Mouse (Mus musculus): ENCODE results near the gene Grm4. TPM values are rescaled to one million over a fixed set of nuclear protein-coding genes. Genes with fewer than 3 reads are reported as not detected.

The Grm4 gene
- polyA plus RNA-seq, 1 experiment from 2014 or later = 0.68 TPM

GRCm38 (mm10) chr17:27433179-27433680 is 88.0 kb downstream of the Grm4 start:
- Histone ChIP-seq H3K36me3 (no peaks in the 10 kb centered on the region), H3K9ac (no peak overlapping the region), H3K27me3 (no peaks in the 10 kb centered on the region), H3K4me2 (replicated peaks) (no peak overlapping the region), H3K9me3 (0 out of 2 replicates have a peak, but pooled peaks cover 7% of the 10 kb centered on the region), H3K27ac (no peak overlapping the region), H3K4me1 (peaks cover 16% of the 10 kb centered on the region), H3K4me3 (no peak overlapping the region)
- no peak for ATAC-seq (ENCODE audit: insufficient number of reproducible peaks, insufficient read depth, low FRiP score, low TSS enrichment)
- 42% methylated on average over 3 of the region's 3 CpGs for WGBS

GRCm38 (mm10) chr17:27432145-27432650 is 89.0 kb downstream of the Grm4 start:
- no peak overlapping the region for H3K27ac ChIP-seq
- H3K4me2 ChIP-seq (replicated peaks) = no peak overlapping the region
- H3K9me3 ChIP-seq = peaks cover 12% of the 10 kb centered on the region; the same call in 1 of the 2 replicates
- H3K4me1 ChIP-seq = peaks cover 16% of the 10 kb centered on the region
- H3K4me3 ChIP-seq = no peak overlapping the region
- H3K36me3 ChIP-seq = no peaks in the 10 kb centered on the region
- no peak for ATAC-seq (ENCODE audit: insufficient number of reproducible peaks, insufficient read depth, low FRiP score, low TSS enrichment)
- H3K9ac ChIP-seq = no peak overlapping the region
- WGBS = 64% methylated on average over 9 of the region's 9 CpGs
- H3K27me3 ChIP-seq = no peaks in the 10 kb centered on the region

DNA sequence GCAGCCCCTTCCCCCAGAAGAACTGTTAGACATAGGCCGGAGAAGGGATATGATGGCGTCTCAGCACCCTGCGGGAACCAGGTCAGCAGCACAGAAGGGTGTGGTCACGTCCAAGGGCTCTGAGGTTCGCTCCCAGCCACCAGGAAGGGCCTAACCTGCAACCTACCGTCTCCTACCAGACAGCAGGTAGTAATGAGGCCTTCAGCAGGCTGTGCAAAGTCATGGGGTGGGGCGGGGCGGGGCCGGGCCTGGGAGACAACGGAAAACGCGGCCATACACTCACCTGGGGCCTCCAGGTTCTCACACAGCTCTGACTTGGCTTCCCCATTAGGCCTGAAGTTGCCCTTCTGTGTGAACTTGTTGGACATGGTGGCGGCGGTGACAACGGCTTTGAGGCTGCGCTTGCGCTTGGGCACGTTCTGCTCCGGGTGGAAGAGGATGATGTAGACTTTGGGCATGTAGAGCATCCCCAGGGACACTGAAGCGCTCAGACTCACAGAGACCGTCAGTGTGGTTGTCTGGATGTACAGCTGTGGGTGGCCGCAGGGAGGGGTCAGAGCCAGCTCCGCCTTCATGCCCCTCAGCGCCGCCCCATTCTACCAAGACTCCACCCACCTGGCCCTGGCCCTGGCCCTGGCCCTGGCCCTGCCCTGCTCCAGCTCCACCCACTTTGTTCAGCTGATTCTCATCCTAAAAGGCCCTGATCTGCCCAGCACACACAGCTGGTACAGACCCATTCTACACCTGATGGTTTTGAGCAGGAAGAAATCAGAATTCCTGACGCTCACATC is 90.0 kb downstream of the Grm4 start:
- WGBS = 88% methylated on average over 26 of the region's 26 CpGs
- Histone ChIP-seq H3K27ac (no peak overlapping the region), H3K9ac (no peak overlapping the region), H3K4me1 (peaks cover 15% of the 10 kb centered on the region), H3K4me2 (replicated peaks) (no peak overlapping the region), H3K9me3 (peaks cover 12% of the 10 kb centered on the region; the same call in 1 of the 2 replicates), H3K27me3 (no peaks in the 10 kb centered on the region), H3K4me3 (no peak overlapping the region), H3K36me3 (no peaks in the 10 kb centered on the region)
- ATAC-seq (ENCODE audit: insufficient number of reproducible peaks, insufficient read depth, low FRiP score, low TSS enrichment) = no peak

- no peak for ATAC-seq (ENCODE audit: insufficient number of reproducible peaks, insufficient read depth, low FRiP score, low TSS enrichment)
- peaks cover 12% of the 10 kb centered on the region; the same call in 1 of the 2 replicates for H3K9me3 ChIP-seq
- H3K9ac ChIP-seq = no peak overlapping the region
- H3K4me2 ChIP-seq (replicated peaks) = no peak overlapping the region
- H3K36me3 ChIP-seq = no peaks in the 10 kb centered on the region
- H3K27ac ChIP-seq = no peak overlapping the region
- H3K4me3 ChIP-seq = no peak overlapping the region
- H3K27me3 ChIP-seq = 0 out of 2 replicates have a peak, but pooled peaks cover 4% of the 10 kb centered on the region
- 58% methylated on average over 9 of the region's 9 CpGs for WGBS
- peaks cover 7% of the 10 kb centered on the region; the same call in 1 of the 2 replicates for H3K4me1 ChIP-seq
These were observed 91.4 kb downstream of the Grm4 start for GRCm38 (mm10) chr17:27429757-27430156.

GRCm38 (mm10) chr17:27425016-27425415 is 96.2 kb downstream of the Grm4 start:
- Histone ChIP-seq H3K9me3 (peaks cover 12% of the 10 kb centered on the region; the same call in 1 of the 2 replicates), H3K4me2 (replicated peaks) (no peak overlapping the region), H3K9ac (no peak overlapping the region), H3K27me3 (0 out of 2 replicates have a peak, but pooled peaks cover 4% of the 10 kb centered on the region), H3K27ac (no peak overlapping the region), H3K4me1 (peaks cover 19% of the 10 kb centered on the region), H3K4me3 (no peak overlapping the region), H3K36me3 (no peaks in the 10 kb centered on the region)
- ATAC-seq (ENCODE audit: insufficient number of reproducible peaks, insufficient read depth, low FRiP score, low TSS enrichment) = no peak
- 88% methylated on average over 2 of the region's 2 CpGs for WGBS

DNA sequence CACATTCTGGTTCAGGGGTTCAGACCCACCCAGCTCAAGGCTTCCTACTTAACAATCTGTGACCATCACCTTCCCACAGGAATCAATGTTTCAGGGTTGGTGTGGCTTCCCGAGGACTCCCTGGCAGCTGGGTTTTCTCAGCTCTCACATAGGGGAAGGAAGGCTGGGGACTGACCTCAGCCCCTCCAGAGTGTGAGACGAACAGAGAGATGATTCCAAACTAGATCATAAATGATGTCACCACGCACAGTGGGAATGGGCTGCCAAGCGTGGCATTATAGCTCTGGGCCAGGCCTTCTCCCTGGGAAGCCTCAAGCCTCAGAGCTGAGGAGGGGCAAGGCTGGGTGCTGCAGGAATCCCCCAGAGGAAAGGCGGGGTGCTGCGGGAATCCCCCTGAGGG is 96.8 kb downstream of the Grm4 start:
- ATAC-seq (ENCODE audit: insufficient number of reproducible peaks, insufficient read depth, low FRiP score, low TSS enrichment) = no peak
- Histone ChIP-seq H3K9ac (no peak overlapping the region), H3K27ac (no peak overlapping the region), H3K4me1 (peaks cover 19% of the 10 kb centered on the region), H3K4me2 (replicated peaks) (no peak overlapping the region), H3K36me3 (no peaks in the 10 kb centered on the region), H3K9me3 (peaks cover 12% of the 10 kb centered on the region; the same call in 1 of the 2 replicates), H3K27me3 (0 out of 2 replicates have a peak, but pooled peaks cover 4% of the 10 kb centered on the region), H3K4me3 (no peak overlapping the region)
- 76% methylated on average over 6 of the region's 6 CpGs for WGBS

DNA sequence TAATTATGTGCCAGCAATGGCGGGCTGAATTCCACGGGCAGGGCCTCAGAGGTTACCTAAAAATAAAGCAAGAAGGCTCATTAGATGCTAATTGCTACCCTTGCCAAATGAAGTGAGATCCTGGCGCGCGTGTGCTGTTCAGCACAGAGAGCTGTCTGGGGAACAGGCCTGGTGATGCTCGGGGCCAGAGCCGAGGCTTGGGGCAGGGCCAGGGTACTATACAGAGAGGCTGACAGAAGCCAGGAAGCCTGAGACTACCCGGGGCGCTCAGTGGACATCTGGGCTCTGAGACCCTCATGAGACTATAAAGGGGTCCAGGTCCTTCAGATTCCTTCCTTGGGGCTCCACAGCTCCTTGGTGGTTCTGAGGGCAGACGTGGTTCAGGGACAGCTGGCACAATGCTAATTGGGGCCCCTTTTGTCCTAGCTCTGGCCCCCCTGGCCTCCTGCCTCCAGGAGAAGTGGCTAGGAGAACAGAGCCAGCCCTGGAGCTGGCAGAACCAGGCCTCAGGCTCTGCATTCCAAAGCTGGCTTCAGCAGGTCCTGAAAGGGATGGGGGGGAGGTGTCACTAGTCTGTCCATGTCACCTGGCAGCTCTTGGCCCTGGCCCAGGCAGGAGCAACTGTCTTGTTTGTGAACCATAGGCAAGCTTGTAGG is 98.3 kb downstream of the Grm4 start:
- WGBS = 18% methylated on average over 10 of the region's 10 CpGs
- Histone ChIP-seq H3K9me3 (peaks cover 1% of the 10 kb centered on the region; the same call in 1 of the 2 replicates), H3K4me3 (no peak overlapping the region), H3K4me2 (replicated peaks) (no peak overlapping the region; the same call in 1 of the 2 replicates), H3K9ac (no peak overlapping the region), H3K27me3 (0 out of 2 replicates have a peak, but pooled peaks cover 4% of the 10 kb centered on the region), H3K27ac (peak overlapping the region; percentile 81), H3K36me3 (no peaks in the 10 kb centered on the region), H3K4me1 (peaks cover 19% of the 10 kb centered on the region)
- ATAC-seq (ENCODE audit: insufficient number of reproducible peaks, insufficient read depth, low FRiP score, low TSS enrichment) = peak; percentile 74

DNA sequence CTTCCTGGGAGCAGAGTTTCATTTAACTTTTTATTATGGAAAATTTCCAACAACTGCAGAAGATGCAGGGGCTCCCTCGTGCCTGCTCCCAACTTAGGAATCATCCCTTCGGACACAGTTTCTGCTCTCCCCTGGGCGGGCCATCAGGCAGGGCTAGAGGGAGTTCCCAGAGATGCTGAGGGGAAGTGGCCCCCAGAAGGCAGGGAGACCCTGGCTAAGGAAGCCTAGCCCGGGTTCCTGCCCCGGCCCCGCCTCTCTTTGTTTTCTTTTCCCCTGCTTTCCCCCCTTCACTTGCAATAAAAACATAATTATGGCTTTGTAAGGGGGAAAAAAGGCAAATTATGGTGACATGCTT is 98.9 kb downstream of the Grm4 start:
- Histone ChIP-seq H3K36me3 (no peaks in the 10 kb centered on the region), H3K27ac (peak overlapping the region; percentile 81), H3K4me3 (no peak overlapping the region), H3K9ac (0 out of 2 replicates have a peak overlapping the region, but pooled peaks have one; percentile 11), H3K4me1 (peaks cover 19% of the 10 kb centered on the region), H3K27me3 (0 out of 2 replicates have a peak, but pooled peaks cover 4% of the 10 kb centered on the region), H3K9me3 (no peaks in the 10 kb centered on the region; the same call in 1 of the 2 replicates), H3K4me2 (replicated peaks) (peak overlapping the region; percentile 33)
- ATAC-seq (ENCODE audit: insufficient number of reproducible peaks, insufficient read depth, low FRiP score, low TSS enrichment) = no peak
- 10% methylated on average over 6 of the region's 6 CpGs for WGBS

DNA sequence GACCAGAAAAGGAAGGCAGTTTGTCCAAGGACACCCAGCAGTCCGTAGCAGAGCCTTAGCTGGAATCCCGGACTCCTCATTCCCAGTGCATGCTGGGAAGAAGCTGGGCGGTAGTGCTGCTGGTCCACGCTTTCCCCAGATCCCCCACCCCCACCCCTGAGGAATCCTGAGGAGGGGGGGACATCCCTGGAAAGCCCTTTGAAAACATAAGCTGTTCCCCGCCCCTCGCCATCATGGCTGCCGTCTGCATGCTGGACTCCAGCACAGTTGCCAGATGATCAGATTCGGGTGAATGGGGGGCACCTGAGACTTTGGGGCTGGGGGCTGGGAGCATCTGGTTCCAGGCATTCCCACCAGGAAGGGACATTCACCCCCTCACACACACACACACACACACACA is 99.4 kb downstream of the Grm4 start:
- H3K4me3 ChIP-seq = no peak overlapping the region

DNA sequence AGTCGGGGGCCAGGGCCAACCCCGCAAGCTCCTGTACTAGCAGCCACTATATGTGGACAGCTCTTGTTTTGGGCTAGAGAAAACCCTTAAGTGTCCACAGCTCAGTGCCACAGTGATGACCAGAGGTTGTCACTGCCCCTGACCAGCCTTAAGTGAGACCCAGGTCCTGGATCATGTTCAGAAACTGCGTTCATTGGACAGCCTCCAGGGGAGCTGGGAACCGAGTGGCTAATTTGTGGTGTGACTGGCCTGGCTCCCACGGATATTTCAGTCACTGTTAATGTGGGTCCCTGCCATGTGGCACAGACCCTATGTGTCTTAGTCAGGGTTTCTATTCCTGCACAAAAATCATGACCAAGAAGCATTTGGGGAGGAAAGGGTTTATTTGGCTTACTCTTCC is 112.2 kb downstream of the Grm4 start:
- H3K27ac ChIP-seq = no peak overlapping the region
- no peak for ATAC-seq (ENCODE audit: insufficient number of reproducible peaks, insufficient read depth, low FRiP score, low TSS enrichment)
- no peaks in the 10 kb centered on the region for H3K36me3 ChIP-seq
- no peak overlapping the region for H3K4me3 ChIP-seq
- no peaks in the 10 kb centered on the region for H3K27me3 ChIP-seq
- H3K4me2 ChIP-seq (replicated peaks) = no peak overlapping the region
- 92% methylated on average over 5 of the region's 5 CpGs for WGBS
- H3K4me1 ChIP-seq = no peaks in the 10 kb centered on the region
- no peaks in the 10 kb centered on the region for H3K9me3 ChIP-seq
- H3K9ac ChIP-seq = no peak overlapping the region

More for the DNA sequence above, 99.4 kb downstream of the Grm4 start:
- no peak for ATAC-seq (ENCODE audit: insufficient number of reproducible peaks, insufficient read depth, low FRiP score, low TSS enrichment)
- no peaks in the 10 kb centered on the region for H3K36me3 ChIP-seq
- 0 out of 2 replicates have a peak overlapping the region, but pooled peaks have one; percentile 11 for H3K9ac ChIP-seq
- H3K27ac ChIP-seq = peak overlapping the region; percentile 81
- H3K4me2 ChIP-seq (replicated peaks) = peak overlapping the region; percentile 33
- peaks cover 19% of the 10 kb centered on the region for H3K4me1 ChIP-seq
- WGBS = 24% methylated on average over 8 of the region's 8 CpGs
- H3K27me3 ChIP-seq = 0 out of 2 replicates have a peak, but pooled peaks cover 4% of the 10 kb centered on the region
- H3K9me3 ChIP-seq = no peaks in the 10 kb centered on the region

DNA sequence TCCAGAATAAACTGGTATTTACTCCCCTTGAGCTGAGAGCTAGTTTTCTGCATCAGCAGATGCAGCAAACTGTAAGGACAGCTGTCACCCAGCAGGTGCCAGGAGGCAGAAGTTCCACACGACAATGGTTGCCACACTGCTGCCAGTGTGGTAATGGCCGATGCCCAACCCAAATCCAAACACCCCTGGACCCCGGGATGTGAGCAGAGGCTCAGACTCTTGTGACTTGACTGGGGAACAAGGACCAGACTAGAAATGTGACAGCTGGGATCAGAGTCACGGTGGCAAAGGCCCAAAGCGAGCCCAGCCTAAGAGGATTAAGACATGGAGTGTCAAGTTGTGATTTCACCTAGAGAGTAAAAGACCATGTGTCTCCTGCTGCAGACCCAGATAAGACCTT is 112.7 kb downstream of the Grm4 start:
- no peaks in the 10 kb centered on the region for H3K36me3 ChIP-seq
- H3K9me3 ChIP-seq = no peaks in the 10 kb centered on the region
- H3K27ac ChIP-seq = no peak overlapping the region
- H3K4me1 ChIP-seq = no peaks in the 10 kb centered on the region
- H3K27me3 ChIP-seq = no peaks in the 10 kb centered on the region
- no peak overlapping the region for H3K9ac ChIP-seq
- 74% methylated on average over 5 of the region's 5 CpGs for WGBS
- no peak for ATAC-seq (ENCODE audit: insufficient number of reproducible peaks, insufficient read depth, low FRiP score, low TSS enrichment)
- no peak overlapping the region for H3K4me3 ChIP-seq
- H3K4me2 ChIP-seq (replicated peaks) = no peak overlapping the region

All from embryonic facial prominence, embryonic 12.5 days (tissue).